Mouse (Mus musculus): ENCODE data around the gene Olfr432. TPM values are rescaled to one million over a fixed set of nuclear protein-coding genes. Genes with fewer than 3 reads are reported as not detected.
A peak's percentile ranks its signal among the peaks of the same experiment; 100 is the strongest.

Olfr432 gene
- total and polyA plus RNA-seq, 3 experiments = not detected

DNA sequence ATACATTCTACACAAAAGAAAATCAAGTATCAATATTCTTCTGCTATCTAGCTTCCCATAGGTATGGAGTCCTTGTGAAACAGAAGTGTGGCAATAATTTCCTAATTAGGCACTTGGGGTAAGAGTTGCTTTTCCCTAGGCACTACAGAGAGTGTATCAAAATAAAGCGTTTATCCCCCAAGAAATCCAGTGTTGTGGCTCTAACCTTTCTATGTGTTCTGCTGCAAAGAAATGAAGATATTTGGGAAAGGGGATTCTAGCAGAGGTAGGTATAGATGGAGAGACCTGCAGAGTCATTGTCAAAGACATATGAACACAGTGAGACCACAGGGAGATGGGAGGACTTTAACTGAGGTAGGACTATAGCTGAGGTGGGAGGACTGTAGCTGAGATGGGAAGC, 47.6 kb downstream of the Olfr432 start, which contains the start of gene Olfr427:
Gene Olfr427, plus strand, starts transcription at position 301 of the 400 bp plus-strand sequence.
- no peak for TF ChIP-seq POLR2A (IDR thresholded peaks at IDR 0.05; ENCODE audit: insufficient read depth, low read depth, low read length)
- TF ChIP-seq CTCF (IDR thresholded peaks at IDR 0.05) = no peak
- TF ChIP-seq EP300 (IDR thresholded peaks at IDR 0.05; ENCODE audit: insufficient read depth, low read depth, low read length) = no peak
- Histone ChIP-seq H3K4me3 (no peak within 1 kb of the TSS), H3K27ac (no peak within 1 kb of the TSS), H3K79me2 (replicated peaks; ENCODE audit: control insufficient read depth, insufficient read depth, low read length) (no peaks in the 10 kb centered on the region), H3K27me3 (ENCODE audit: control insufficient read depth, insufficient read depth, low read length) (no peaks in the 10 kb centered on the region), H3K9ac (ENCODE audit: low read depth, low read length) (no peak within 1 kb of the TSS), H3K36me3 (ENCODE audit: control insufficient read depth, insufficient read depth, low read length) (no peaks in the 10 kb centered on the region), H3K4me1 (ENCODE audit: control insufficient read depth, insufficient read depth, low read length) (no peaks in the 10 kb centered on the region)
- intact Hi-C loops (cut with DNase I) = no loop called here
- WGBS = 87% methylated on average over 1 of the region's 1 CpGs
- DNase-seq = no peak

DNA sequence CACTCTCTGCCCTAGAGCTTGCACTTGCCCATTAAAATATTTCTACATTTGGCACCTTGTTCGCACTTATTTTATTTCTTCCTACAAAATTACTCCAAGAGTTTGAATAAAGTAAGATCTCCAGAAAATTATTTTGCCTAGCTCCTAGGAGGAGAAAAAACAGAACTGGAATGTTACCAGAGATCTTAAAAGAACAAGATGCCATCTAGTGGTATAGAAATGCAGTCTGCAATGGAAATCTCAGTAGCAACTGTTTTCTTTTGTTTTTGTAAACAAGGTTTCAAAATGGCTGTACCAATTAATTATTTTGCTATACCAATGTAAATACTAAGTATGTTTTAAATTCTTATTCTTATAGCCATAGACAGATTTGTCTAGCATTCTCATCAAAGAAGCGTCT, 54.7 kb downstream of the Olfr432 start:
- 51% methylated on average over 2 of the region's 2 CpGs for WGBS

More for the DNA sequence above, 54.7 kb downstream of the Olfr432 start:
- no peak overlapping the region for H3K9ac ChIP-seq (ENCODE audit: low read depth, low read length)
- no peaks in the 10 kb centered on the region for H3K79me2 ChIP-seq (replicated peaks; ENCODE audit: control insufficient read depth, insufficient read depth, low read length)
- no peaks in the 10 kb centered on the region for H3K36me3 ChIP-seq (ENCODE audit: control insufficient read depth, insufficient read depth, low read length)
- no peak overlapping the region for H3K27ac ChIP-seq
- H3K4me1 ChIP-seq (ENCODE audit: control insufficient read depth, insufficient read depth, low read length) = no peaks in the 10 kb centered on the region
- no peak overlapping the region for H3K4me3 ChIP-seq
- DNase-seq = no peak
- TF ChIP-seq EP300 (IDR thresholded peaks at IDR 0.05; ENCODE audit: insufficient read depth, low read depth, low read length) (no peak), CTCF (IDR thresholded peaks at IDR 0.05) (peak; percentile 75), POLR2A (IDR thresholded peaks at IDR 0.05; ENCODE audit: insufficient read depth, low read depth, low read length) (no peak)
- intact Hi-C loops (cut with DNase I) = loop anchor here (2.0 kb wide), 1 partner anchor 647 kb away; no protein-coding TSS in a partner anchor
- no peaks in the 10 kb centered on the region for H3K27me3 ChIP-seq (ENCODE audit: control insufficient read depth, insufficient read depth, low read length)

Other genes starting within 250 kb of the Olfr432 start
- gene Ifi211, start 136.2 kb upstream of the Olfr432 start, total RNA-seq (2021) = 1 to 10 TPM; 2.6 to 3.0 TPM
- 0.85 and 1.3 TPM in 2 replicates for gene Ifi211, start 136.2 kb upstream of the Olfr432 start, polyA plus RNA-seq (2012; rRNA removed)
- 10 to 100 TPM; 12.7 to 12.8 TPM for gene Mndal, start 106.7 kb upstream of the Olfr432 start, total RNA-seq (2021)
- 6.6 and 6.8 TPM in 2 replicates for gene Mndal, start 106.7 kb upstream of the Olfr432 start, polyA plus RNA-seq (2012; rRNA removed)
- gene Ifi203, start 106.5 kb upstream of the Olfr432 start, total RNA-seq (2021) = 10 to 100 TPM in 1 of 2 experiments, 1 to 10 TPM in 1; 9.6 to 14.0 TPM
- 10.7 and 21.8 TPM in 2 replicates for gene Ifi203, start 106.5 kb upstream of the Olfr432 start, polyA plus RNA-seq (2012; rRNA removed)
- gene Ifi202b, start 66.5 kb upstream of the Olfr432 start, total RNA-seq (2021) = not detected
- gene Ifi202b, start 66.5 kb upstream of the Olfr432 start, polyA plus RNA-seq (2012; rRNA removed) = 0.38 TPM in 1 of 2 replicates, not detected in the other
- 10 to 100 TPM; 15.8 to 18.2 TPM for gene Ifi205, start 17.4 kb upstream of the Olfr432 start, total RNA-seq (2021)
- 1.8 and 2.5 TPM in 2 replicates for gene Ifi205, start 17.4 kb upstream of the Olfr432 start, polyA plus RNA-seq (2012; rRNA removed)
- gene Olfr433, start 8.5 kb upstream of the Olfr432 start, total RNA-seq (2021) = not detected
- 0.12 TPM in 1 of 2 replicates, not detected in the other for gene Olfr433, start 8.5 kb upstream of the Olfr432 start, polyA plus RNA-seq (2012; rRNA removed)
- gene Olfr430, start 17.4 kb downstream of the Olfr432 start, total RNA-seq (2021) = not detected
- not detected in 2 replicates for gene Olfr430, start 17.4 kb downstream of the Olfr432 start, polyA plus RNA-seq (2012; rRNA removed)
- gene Olfr429, start 35.1 kb downstream of the Olfr432 start, total RNA-seq (2021) = not detected
- gene Olfr429, start 35.1 kb downstream of the Olfr432 start, polyA plus RNA-seq (2012; rRNA removed) = not detected in 2 replicates
- not detected for gene Olfr427, start 47.7 kb downstream of the Olfr432 start, total RNA-seq (2021)
- gene Olfr427, start 47.7 kb downstream of the Olfr432 start, polyA plus RNA-seq (2012; rRNA removed) = not detected in 2 replicates
- gene Olfr231, start 72.0 kb downstream of the Olfr432 start, total RNA-seq (2021) = not detected
- gene Olfr231, start 72.0 kb downstream of the Olfr432 start, polyA plus RNA-seq (2012; rRNA removed) = not detected in 2 replicates
- not detected for gene Olfr424, start 82.3 kb downstream of the Olfr432 start, total RNA-seq (2021)
- not detected in 2 replicates for gene Olfr424, start 82.3 kb downstream of the Olfr432 start, polyA plus RNA-seq (2012; rRNA removed)
- not detected for gene Olfr420, start 106.4 kb downstream of the Olfr432 start, total RNA-seq (2021)
- not detected in 2 replicates for gene Olfr420, start 106.4 kb downstream of the Olfr432 start, polyA plus RNA-seq (2012; rRNA removed)
- gene Spta1, start 123.6 kb downstream of the Olfr432 start, total RNA-seq (2021) = 10 to 100 TPM in 1 of 2 experiments, 1 to 10 TPM in 1; 7.6 to 12.1 TPM
- gene Spta1, start 123.6 kb downstream of the Olfr432 start, polyA plus RNA-seq (2012; rRNA removed) = 2.2 and 2.3 TPM in 2 replicates
- not detected for gene Olfr419, start 202.9 kb downstream of the Olfr432 start, total RNA-seq (2021)
- not detected in 2 replicates for gene Olfr419, start 202.9 kb downstream of the Olfr432 start, polyA plus RNA-seq (2012; rRNA removed)